Mouse (Mus musculus): ENCODE measurements around the gene Slc4a1. TPM values are rescaled to one million over a fixed set of nuclear protein-coding genes. Genes with fewer than 3 reads are reported as not detected.

Slc4a1 gene
- total and polyA plus RNA-seq, 3 experiments, result 0.42 to 10.3 (median 4.4) TPM

DNA sequence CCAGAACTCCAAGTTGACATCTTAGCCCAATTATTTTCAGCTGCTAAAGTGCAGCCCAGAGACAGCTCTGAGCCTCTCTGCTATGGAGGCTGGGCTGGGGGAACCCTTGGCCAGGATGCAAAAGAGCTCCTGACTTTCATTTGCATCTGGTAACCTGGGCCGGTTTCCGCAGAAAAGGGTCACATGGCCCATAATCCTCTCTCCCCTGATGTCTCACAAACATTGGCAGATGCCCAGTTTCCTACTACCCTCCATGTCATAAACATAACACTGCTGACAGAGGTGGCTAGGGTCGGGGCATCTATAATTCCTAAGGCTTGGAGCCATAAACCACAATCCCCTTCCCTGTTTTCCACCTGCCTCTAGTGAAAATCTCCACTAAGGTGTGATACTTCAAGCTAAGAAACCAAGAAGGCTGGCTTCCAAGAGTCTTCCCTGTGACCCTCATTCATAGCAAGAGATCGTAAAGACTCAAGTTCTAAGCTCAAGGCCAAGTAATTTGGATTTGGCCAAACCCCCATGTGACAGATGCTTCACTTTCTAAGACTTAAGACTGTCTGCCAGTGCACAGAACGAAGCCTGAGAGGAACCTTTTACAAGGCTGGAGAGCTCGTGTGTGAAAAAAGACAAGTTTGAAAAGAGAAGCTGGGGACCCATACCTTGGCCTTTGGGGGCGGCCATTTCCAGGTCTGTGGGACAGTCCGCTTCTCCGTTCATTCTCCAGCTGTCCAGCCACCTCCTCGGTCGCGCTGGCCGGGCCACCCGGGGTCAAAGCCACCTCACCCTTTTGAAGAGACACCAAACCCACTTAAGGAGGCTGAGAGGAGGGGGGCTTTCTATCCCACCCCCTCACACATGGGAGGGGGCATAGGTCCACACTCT, 50.1 kb downstream of the Slc4a1 start:
- TF ChIP-seq EP300 (IDR thresholded peaks at IDR 0.05; ENCODE audit: insufficient read depth, low read depth, low read length) (no peak), POLR2A (IDR thresholded peaks at IDR 0.05; ENCODE audit: insufficient read depth, low read depth, low read length) (no peak), CTCF (IDR thresholded peaks at IDR 0.05) (no peak)
- Histone ChIP-seq H3K27me3 (ENCODE audit: control insufficient read depth, insufficient read depth, low read length) (no peaks in the 10 kb centered on the region), H3K4me3 (peak overlapping the region; percentile 99), H3K27ac (peak overlapping the region; percentile 98), H3K4me1 (ENCODE audit: control insufficient read depth, insufficient read depth, low read length) (peaks cover 3% of the 10 kb centered on the region; the same call in 1 of the 2 replicates), H3K36me3 (ENCODE audit: control insufficient read depth, insufficient read depth, low read length) (no peaks in the 10 kb centered on the region; the same call in 1 of the 2 replicates), H3K79me2 (replicated peaks; ENCODE audit: control insufficient read depth, insufficient read depth, low read length) (no peaks in the 10 kb centered on the region), H3K9ac (ENCODE audit: low read depth, low read length) (peak overlapping the region; percentile 34)
- intact Hi-C loops (cut with DNase I), result loop anchor here (1.0 to 2.0 kb wide), 2 partner anchors 19 to 91 kb away; partner anchors contain the start of genes Atxn7l3 and Slc25a39
- WGBS, result 21% methylated on average over 14 of the region's 14 CpGs
- DNase-seq, result peak in 1 of 2 experiments; percentile 21

- Histone ChIP-seq H3K27ac (no peak overlapping the region), H3K4me3 (no peak overlapping the region), H3K36me3 (ENCODE audit: control insufficient read depth, insufficient read depth, low read length) (no peaks in the 10 kb centered on the region; the same call in 1 of the 2 replicates), H3K9ac (ENCODE audit: low read depth, low read length) (no peak overlapping the region), H3K79me2 (replicated peaks; ENCODE audit: control insufficient read depth, insufficient read depth, low read length) (no peaks in the 10 kb centered on the region), H3K27me3 (ENCODE audit: control insufficient read depth, insufficient read depth, low read length) (no peaks in the 10 kb centered on the region), H3K4me1 (ENCODE audit: control insufficient read depth, insufficient read depth, low read length) (peaks cover 5% of the 10 kb centered on the region; the same call in 1 of the 2 replicates)
- TF ChIP-seq POLR2A (IDR thresholded peaks at IDR 0.05; ENCODE audit: insufficient read depth, low read depth, low read length) (no peak), CTCF (IDR thresholded peaks at IDR 0.05) (no peak), EP300 (IDR thresholded peaks at IDR 0.05; ENCODE audit: insufficient read depth, low read depth, low read length) (no peak)
- DNase-seq, result no peak
- 91% methylated on average over 12 of the region's 12 CpGs for whole genome bisulfite sequencing
- intact Hi-C loops (cut with DNase I), result no loop called here
These were observed 51.7 kb downstream of the Slc4a1 start for GRCm38 (mm10) chr11:102314321-102314720.

DNA sequence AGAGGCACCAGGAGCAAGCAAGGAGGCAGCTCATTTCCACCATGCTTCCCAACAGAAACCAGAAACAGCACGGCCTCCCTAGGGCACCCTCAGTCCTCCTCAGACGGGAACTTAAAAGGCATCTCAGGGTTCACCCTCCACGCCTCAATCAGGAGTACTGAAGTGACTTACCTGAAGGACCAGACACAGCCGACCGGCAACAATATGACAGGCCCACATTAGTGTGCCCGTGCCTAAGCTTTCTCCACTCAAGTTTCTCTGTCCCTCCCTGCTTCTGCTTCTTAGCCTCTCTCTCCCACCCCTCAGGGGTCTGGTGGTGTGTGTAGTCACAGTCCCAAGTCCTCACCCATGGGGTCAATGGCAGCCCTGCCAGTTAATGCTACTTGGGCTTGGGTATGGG, 53.4 kb downstream of the Slc4a1 start:
- WGBS, result 87% methylated on average over 6 of the region's 6 CpGs
- Histone ChIP-seq H3K9ac (ENCODE audit: low read depth, low read length) (no peak overlapping the region), H3K79me2 (replicated peaks; ENCODE audit: control insufficient read depth, insufficient read depth, low read length) (no peaks in the 10 kb centered on the region), H3K27ac (no peak overlapping the region), H3K27me3 (ENCODE audit: control insufficient read depth, insufficient read depth, low read length) (no peaks in the 10 kb centered on the region), H3K36me3 (ENCODE audit: control insufficient read depth, insufficient read depth, low read length) (no peaks in the 10 kb centered on the region; the same call in 1 of the 2 replicates), H3K4me1 (ENCODE audit: control insufficient read depth, insufficient read depth, low read length) (peaks cover 5% of the 10 kb centered on the region; the same call in 1 of the 2 replicates), H3K4me3 (no peak overlapping the region)
- TF ChIP-seq POLR2A (IDR thresholded peaks at IDR 0.05; ENCODE audit: insufficient read depth, low read depth, low read length), result no peak
- TF ChIP-seq CTCF (IDR thresholded peaks at IDR 0.05), result no peak
- no peak for TF ChIP-seq EP300 (IDR thresholded peaks at IDR 0.05; ENCODE audit: insufficient read depth, low read depth, low read length)
- DNase-seq, result no peak
- intact Hi-C loops (cut with DNase I), result no loop called here

GRCm38 (mm10) chr11:102311966-102312365, 54.0 kb downstream of the Slc4a1 start:
- peaks cover 5% of the 10 kb centered on the region; the same call in 1 of the 2 replicates for H3K4me1 ChIP-seq (ENCODE audit: control insufficient read depth, insufficient read depth, low read length)
- intact Hi-C loops (cut with DNase I), result no loop called here
- H3K9ac ChIP-seq (ENCODE audit: low read depth, low read length), result no peak overlapping the region
- WGBS, result 95% methylated on average over 4 of the region's 4 CpGs
- TF ChIP-seq POLR2A (IDR thresholded peaks at IDR 0.05; ENCODE audit: insufficient read depth, low read depth, low read length) (no peak), CTCF (IDR thresholded peaks at IDR 0.05) (no peak), EP300 (IDR thresholded peaks at IDR 0.05; ENCODE audit: insufficient read depth, low read depth, low read length) (no peak)
- no peak for DNase-seq
- H3K27ac ChIP-seq, result no peak overlapping the region
- no peaks in the 10 kb centered on the region for H3K79me2 ChIP-seq (replicated peaks; ENCODE audit: control insufficient read depth, insufficient read depth, low read length)
- H3K4me3 ChIP-seq, result no peak overlapping the region
- no peaks in the 10 kb centered on the region for H3K27me3 ChIP-seq (ENCODE audit: control insufficient read depth, insufficient read depth, low read length)
- no peaks in the 10 kb centered on the region; the same call in 1 of the 2 replicates for H3K36me3 ChIP-seq (ENCODE audit: control insufficient read depth, insufficient read depth, low read length)

- Histone ChIP-seq H3K27ac (no peak overlapping the region), H3K9ac (ENCODE audit: low read depth, low read length) (no peak overlapping the region), H3K79me2 (replicated peaks; ENCODE audit: control insufficient read depth, insufficient read depth, low read length) (no peaks in the 10 kb centered on the region), H3K27me3 (ENCODE audit: control insufficient read depth, insufficient read depth, low read length) (no peaks in the 10 kb centered on the region), H3K4me1 (ENCODE audit: control insufficient read depth, insufficient read depth, low read length) (peaks cover 5% of the 10 kb centered on the region; the same call in 1 of the 2 replicates), H3K36me3 (ENCODE audit: control insufficient read depth, insufficient read depth, low read length) (no peaks in the 10 kb centered on the region; the same call in 1 of the 2 replicates), H3K4me3 (no peak overlapping the region)
- DNase-seq, result peak in 1 of 2 experiments; percentile 29
- 50% methylated on average over 38 of the region's 38 CpGs for WGBS
- no peak for TF ChIP-seq POLR2A (IDR thresholded peaks at IDR 0.05; ENCODE audit: insufficient read depth, low read depth, low read length)
- TF ChIP-seq CTCF (IDR thresholded peaks at IDR 0.05), result no peak
- TF ChIP-seq EP300 (IDR thresholded peaks at IDR 0.05; ENCODE audit: insufficient read depth, low read depth, low read length), result no peak
- intact Hi-C loops (cut with DNase I), result no loop called here
These were observed 55.0 kb downstream of the Slc4a1 start for GRCm38 (mm10) chr11:102310768-102311695.

All from heart, adult 2 months (tissue).